Mouse (Mus musculus): ENCODE data around the gene Ffar4. TPM values are rescaled to one million over a fixed set of nuclear protein-coding genes. Genes with fewer than 3 reads are reported as not detected.

Gene Ffar4
- total and polyA plus RNA-seq, 2 experiments from 2014 or later = 0.15 to 0.95 TPM

DNA sequence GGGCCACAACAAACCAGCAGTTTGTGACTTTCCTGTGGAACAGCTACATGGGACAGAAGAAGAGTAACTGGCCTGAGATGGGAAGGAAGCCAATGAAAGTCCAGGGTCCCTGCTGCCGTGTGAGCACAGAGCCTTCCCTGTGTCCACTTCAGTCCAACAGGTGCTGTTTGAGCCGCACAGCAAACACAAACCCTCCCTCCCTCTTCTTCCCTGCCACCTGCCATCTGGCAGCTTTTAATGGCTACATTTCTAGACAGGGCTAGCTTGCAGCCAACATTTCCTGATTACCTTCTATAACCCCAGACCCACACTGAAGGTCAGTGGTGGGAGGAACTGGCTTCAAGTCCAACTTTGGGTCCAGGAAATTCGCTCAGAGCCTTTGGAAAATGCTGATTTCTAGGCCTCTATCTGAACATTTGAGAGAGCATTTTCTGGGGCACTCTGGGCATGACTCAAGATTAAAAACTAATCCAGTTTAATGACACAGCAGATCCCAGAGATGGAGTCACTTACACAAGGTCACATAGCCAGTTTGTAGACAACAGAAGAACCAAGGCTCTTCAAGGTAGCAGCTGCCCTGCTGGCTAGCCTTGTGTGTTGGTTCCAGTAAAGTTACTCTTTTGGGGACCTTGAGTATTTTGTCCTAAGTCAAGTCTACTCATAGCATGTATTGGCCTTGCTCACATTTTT lies 18.9 kb upstream of the Ffar4 start:
- Histone ChIP-seq H3K4me3 (ENCODE audit: low read depth, low read length) (no peak overlapping the region), H3K27me3 (ENCODE audit: insufficient read depth, low read length) (no peaks in the 10 kb centered on the region), H3K9me3 (ENCODE audit: low read length) (no peaks in the 10 kb centered on the region), H3K36me3 (ENCODE audit: insufficient read depth) (no peaks in the 10 kb centered on the region), H3K4me2 (ENCODE audit: low read depth) (no peak overlapping the region), H3K9ac (no peak overlapping the region), H3K4me1 (ENCODE audit: insufficient read depth) (no peaks in the 10 kb centered on the region), H3K27ac (ENCODE audit: low read depth, low read length) (no peak overlapping the region)
- DNase-seq (no peak), ATAC-seq (no peak)
- 77% methylated on average over 3 of the region's 3 CpGs for WGBS
- no peak for TF ChIP-seq CTCF (IDR thresholded peaks at IDR 0.05; ENCODE audit: low read depth)

DNA sequence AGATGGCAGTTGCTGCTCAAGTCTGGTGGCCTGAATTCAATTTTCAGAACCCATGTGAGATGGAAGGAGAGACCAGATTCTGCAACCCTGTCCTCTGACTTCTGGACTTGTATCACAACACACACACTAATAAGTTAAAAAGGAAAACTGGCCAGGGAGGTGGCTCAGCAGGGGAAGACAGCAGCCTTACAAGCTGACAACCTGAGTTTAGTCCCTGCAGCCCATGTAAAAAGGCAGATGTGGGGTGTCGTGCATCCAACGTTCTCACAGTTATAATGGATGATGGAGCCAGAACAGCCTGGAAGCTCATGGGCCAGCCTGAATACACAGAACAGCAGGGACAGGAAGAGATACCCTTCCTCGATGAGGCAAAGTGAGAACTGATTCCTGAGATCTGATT lies 15.5 kb upstream of the Ffar4 start:
- DNase-seq (no peak), ATAC-seq (no peak)
- H3K36me3 ChIP-seq (ENCODE audit: insufficient read depth) = no peaks in the 10 kb centered on the region
- H3K27ac ChIP-seq (ENCODE audit: low read depth, low read length) = no peak overlapping the region
- no peaks in the 10 kb centered on the region for H3K4me1 ChIP-seq (ENCODE audit: insufficient read depth)
- no peak overlapping the region for H3K4me2 ChIP-seq (ENCODE audit: low read depth)
- H3K4me3 ChIP-seq (ENCODE audit: low read depth, low read length) = no peak overlapping the region
- no peaks in the 10 kb centered on the region for H3K9me3 ChIP-seq (ENCODE audit: low read length)
- 78% methylated on average over 3 of the region's 3 CpGs for WGBS
- H3K27me3 ChIP-seq (ENCODE audit: insufficient read depth, low read length) = no peaks in the 10 kb centered on the region
- no peak for TF ChIP-seq CTCF (IDR thresholded peaks at IDR 0.05; ENCODE audit: low read depth)
- H3K9ac ChIP-seq = no peak overlapping the region

DNA sequence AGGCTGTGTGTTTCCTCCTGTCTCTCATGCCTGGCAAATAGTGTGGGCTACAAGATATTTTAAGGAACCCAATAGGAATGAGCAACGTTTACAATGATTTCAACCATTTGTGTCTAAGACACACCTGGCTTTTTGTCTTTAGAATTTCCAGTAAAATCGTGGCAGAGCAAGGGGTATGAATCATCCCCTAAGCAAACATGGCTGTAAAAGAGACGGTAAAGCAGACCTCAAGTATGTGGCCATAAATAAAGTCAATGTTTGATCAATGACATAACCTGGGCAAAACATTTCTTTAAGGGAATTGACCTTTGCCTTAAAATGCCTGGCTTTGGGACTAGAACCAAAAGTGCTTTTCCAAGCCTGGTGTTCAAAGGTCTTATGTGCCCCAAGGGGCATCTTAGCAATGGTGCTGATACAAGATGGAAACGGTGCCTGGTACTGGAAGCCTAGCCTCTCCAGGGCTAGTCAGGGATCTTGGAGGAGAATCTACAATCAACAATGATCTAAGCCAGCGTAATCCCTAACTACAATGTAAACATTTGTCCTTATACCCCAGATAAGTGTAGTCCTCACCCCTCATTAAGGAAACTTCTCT lies 13.8 kb upstream of the Ffar4 start:
- no peak for DNase-seq
- H3K4me3 ChIP-seq (ENCODE audit: low read depth, low read length) = no peak overlapping the region
- no peaks in the 10 kb centered on the region for H3K4me1 ChIP-seq (ENCODE audit: insufficient read depth)
- H3K27me3 ChIP-seq (ENCODE audit: insufficient read depth, low read length) = no peaks in the 10 kb centered on the region
- H3K4me2 ChIP-seq (ENCODE audit: low read depth) = no peak overlapping the region
- H3K27ac ChIP-seq (ENCODE audit: low read depth, low read length) = no peak overlapping the region
- H3K9me3 ChIP-seq (ENCODE audit: low read length) = no peaks in the 10 kb centered on the region
- WGBS = 77% methylated on average over 5 of the region's 5 CpGs
- H3K36me3 ChIP-seq (ENCODE audit: insufficient read depth) = no peaks in the 10 kb centered on the region
- no peak overlapping the region for H3K9ac ChIP-seq
- ATAC-seq = no peak
- TF ChIP-seq CTCF (IDR thresholded peaks at IDR 0.05; ENCODE audit: low read depth) = no peak

DNA sequence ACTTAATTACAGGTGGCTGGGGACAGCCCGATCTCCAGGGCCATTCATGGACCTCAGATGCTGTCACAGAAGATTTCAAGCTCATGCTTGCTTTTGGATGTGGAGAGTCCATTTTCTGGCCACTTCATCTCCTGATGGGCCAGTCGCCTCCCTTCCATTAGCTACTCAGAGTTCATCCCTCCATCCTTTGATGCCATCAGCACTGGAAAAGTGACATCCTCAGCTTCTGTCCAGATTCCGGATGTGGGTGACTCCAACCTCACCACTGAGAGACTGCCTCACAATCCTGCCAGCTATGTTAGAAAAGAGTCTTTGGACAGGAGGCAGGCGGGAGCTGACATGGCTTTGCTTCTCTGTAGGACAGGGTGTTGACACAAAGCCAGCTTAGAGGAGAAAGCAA lies 11.0 kb upstream of the Ffar4 start:
- 91% methylated on average over 4 of the region's 4 CpGs for WGBS
- Histone ChIP-seq H3K9me3 (ENCODE audit: low read length) (no peaks in the 10 kb centered on the region), H3K9ac (no peak overlapping the region), H3K4me3 (ENCODE audit: low read depth, low read length) (no peak overlapping the region), H3K4me1 (ENCODE audit: insufficient read depth) (no peaks in the 10 kb centered on the region), H3K4me2 (ENCODE audit: low read depth) (no peak overlapping the region), H3K36me3 (ENCODE audit: insufficient read depth) (no peaks in the 10 kb centered on the region), H3K27me3 (ENCODE audit: insufficient read depth, low read length) (no peaks in the 10 kb centered on the region), H3K27ac (ENCODE audit: low read depth, low read length) (no peak overlapping the region)
- ATAC-seq = no peak
- no peak for DNase-seq
- TF ChIP-seq CTCF (IDR thresholded peaks at IDR 0.05; ENCODE audit: low read depth) = no peak

DNA sequence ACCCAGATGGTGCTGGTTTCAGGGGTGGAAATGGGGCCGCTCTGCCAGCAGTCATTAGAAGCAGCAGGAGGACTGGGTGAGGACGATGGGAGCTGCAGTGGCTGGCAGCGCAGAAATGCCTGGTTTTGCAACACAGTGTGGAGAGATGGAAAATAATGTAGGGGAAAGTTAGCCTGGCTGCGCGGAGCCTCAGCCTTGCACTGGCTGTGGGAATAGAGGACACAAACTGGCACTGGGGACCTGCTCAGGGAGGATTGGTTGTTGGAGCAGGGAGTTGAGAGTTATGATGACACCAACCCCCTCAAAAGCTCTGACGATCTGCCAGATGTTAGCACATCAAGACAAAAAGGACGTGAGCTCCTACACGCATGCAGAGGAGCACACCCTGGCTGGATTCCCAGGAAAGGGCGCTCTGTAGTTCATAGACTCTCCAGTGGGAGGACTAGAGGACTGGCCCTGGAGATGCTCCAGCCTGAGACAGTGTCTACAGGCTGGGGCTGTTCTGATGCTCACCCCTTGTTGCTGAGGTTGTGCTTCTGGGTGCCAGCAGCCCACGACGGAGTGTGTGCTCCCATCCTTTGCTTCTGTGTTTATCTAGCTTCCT lies 9.8 kb upstream of the Ffar4 start:
- ATAC-seq (peak; percentile 94), DNase-seq (peak; percentile 66)
- Histone ChIP-seq H3K4me2 (ENCODE audit: low read depth) (no peak overlapping the region), H3K4me1 (ENCODE audit: insufficient read depth) (no peaks in the 10 kb centered on the region), H3K4me3 (ENCODE audit: low read depth, low read length) (no peak overlapping the region), H3K9ac (no peak overlapping the region), H3K9me3 (ENCODE audit: low read length) (no peaks in the 10 kb centered on the region), H3K27ac (ENCODE audit: low read depth, low read length) (no peak overlapping the region), H3K36me3 (ENCODE audit: insufficient read depth) (no peaks in the 10 kb centered on the region), H3K27me3 (ENCODE audit: insufficient read depth, low read length) (no peaks in the 10 kb centered on the region)
- peak; percentile 68 for TF ChIP-seq CTCF (IDR thresholded peaks at IDR 0.05; ENCODE audit: low read depth)
- WGBS = 46% methylated on average over 11 of the region's 11 CpGs

DNA sequence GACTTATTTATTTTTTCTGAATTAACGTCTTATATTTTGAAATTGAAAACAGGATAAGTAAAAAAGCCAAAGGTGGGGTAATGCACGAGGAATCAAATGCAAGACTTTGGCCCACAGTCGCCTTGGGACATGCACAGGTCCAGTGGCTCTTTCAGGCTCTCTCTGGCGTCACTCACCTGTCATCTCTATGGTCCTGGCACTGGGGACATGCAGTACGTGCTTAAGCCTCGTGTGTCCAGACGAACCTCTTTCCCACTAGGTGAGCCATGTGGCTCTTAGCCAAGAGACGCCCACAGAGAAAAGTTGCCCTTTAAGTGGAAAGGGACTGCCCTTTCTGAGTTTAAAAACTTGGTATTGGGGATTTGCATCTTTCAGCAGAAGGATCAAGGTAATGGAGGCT lies 7.5 kb upstream of the Ffar4 start:
- Histone ChIP-seq H3K9me3 (ENCODE audit: low read length) (no peaks in the 10 kb centered on the region), H3K27ac (ENCODE audit: low read depth, low read length) (no peak overlapping the region), H3K4me2 (ENCODE audit: low read depth) (no peak overlapping the region), H3K27me3 (ENCODE audit: insufficient read depth, low read length) (no peaks in the 10 kb centered on the region), H3K4me3 (ENCODE audit: low read depth, low read length) (no peak overlapping the region), H3K36me3 (ENCODE audit: insufficient read depth) (no peaks in the 10 kb centered on the region), H3K4me1 (ENCODE audit: insufficient read depth) (no peaks in the 10 kb centered on the region), H3K9ac (no peak overlapping the region)
- 82% methylated on average over 8 of the region's 8 CpGs for WGBS
- TF ChIP-seq CTCF (IDR thresholded peaks at IDR 0.05; ENCODE audit: low read depth) = no peak
- ATAC-seq (no peak), DNase-seq (no peak)

DNA sequence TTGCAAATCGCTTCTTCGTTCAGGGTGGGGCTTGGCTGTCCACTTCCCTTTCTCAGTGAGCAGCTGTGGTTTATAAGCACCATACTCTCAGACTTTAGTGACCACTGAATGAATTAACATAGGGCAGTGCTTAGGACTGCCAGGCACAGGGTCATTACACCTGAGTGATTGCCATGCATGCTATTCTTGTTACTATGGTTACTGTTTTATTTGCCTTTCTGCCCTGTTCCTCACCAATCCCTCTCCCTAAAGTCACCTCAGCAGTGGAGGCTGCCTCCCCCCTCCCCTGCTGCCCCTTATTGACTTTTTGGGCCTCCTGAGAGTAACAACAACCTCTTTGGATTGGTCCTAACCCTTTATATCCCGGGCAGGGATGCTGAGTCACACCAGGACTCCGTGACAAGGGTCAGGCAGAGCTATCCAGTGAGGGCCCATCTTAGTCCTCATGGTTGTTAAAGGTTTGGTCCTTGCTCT lies 5.3 kb upstream of the Ffar4 start:
- ATAC-seq (no peak), DNase-seq (no peak)
- Histone ChIP-seq H3K27me3 (ENCODE audit: insufficient read depth, low read length) (peaks cover 13% of the 10 kb centered on the region), H3K4me2 (ENCODE audit: low read depth) (no peak overlapping the region), H3K36me3 (ENCODE audit: insufficient read depth) (no peaks in the 10 kb centered on the region), H3K27ac (ENCODE audit: low read depth, low read length) (no peak overlapping the region), H3K4me1 (ENCODE audit: insufficient read depth) (no peaks in the 10 kb centered on the region), H3K4me3 (ENCODE audit: low read depth, low read length) (no peak overlapping the region), H3K9me3 (ENCODE audit: low read length) (no peaks in the 10 kb centered on the region), H3K9ac (no peak overlapping the region)
- TF ChIP-seq CTCF (IDR thresholded peaks at IDR 0.05; ENCODE audit: low read depth) = no peak
- 64% methylated on average over 4 of the region's 4 CpGs for WGBS

Data from forebrain, postnatal 0 days (tissue).